Mouse (Mus musculus) heart, embryonic 10.5 days (tissue): ENCODE results near the gene Gna14. TPM values are rescaled to one million over a fixed set of nuclear protein-coding genes. Genes with fewer than 3 reads are reported as not detected.

ENCODE experiments used
- DNase-seq: peaks from one replicate; pipeline ENCODE4 v3.0.0-alpha.2; 2017; ENCODE audit warnings: low spot score
- H3K27ac ChIP-seq: fragments of 300-500 bp; sonication (generic); 2 replicates; pipeline ENCODE4 v1.5.1; 2016; ENCODE audit warnings: mild to moderate bottlenecking
- H3K27me3 ChIP-seq: fragments of 300-500 bp; sonication (generic); 2 replicates; pipeline ENCODE4 v1.6.1; 2016; ENCODE audit warnings: mild to moderate bottlenecking; ENCODE audit not compliant: poor library complexity, insufficient read depth, severe bottlenecking
- H3K36me3 ChIP-seq: fragments of 300-500 bp; sonication (generic); 2 replicates; pipeline ENCODE4 v1.6.1; 2016; ENCODE audit warnings: mild to moderate bottlenecking, moderate library complexity
- H3K4me1 ChIP-seq: fragments of 300-500 bp; sonication (generic); 2 replicates; pipeline ENCODE4 v1.6.1; 2016; ENCODE audit warnings: mild to moderate bottlenecking
- H3K4me3 ChIP-seq: fragments of 300-500 bp; sonication (generic); 2 replicates; pipeline ENCODE4 v1.5.1; 2016; ENCODE audit warnings: mild to moderate bottlenecking, moderate library complexity
- H3K9me3 ChIP-seq: fragments of 300-500 bp; sonication (generic); 2 replicates; pipeline ENCODE4 v1.6.1; 2016; ENCODE audit warnings: mild to moderate bottlenecking, moderate library complexity
- WGBS: fragments of 180-500 bp; shearing (Covaris S2); methylation state at CpG from one replicate; pipeline ENCODE4 v1.1.7; 2016; 5-methylcytosine and 5-hydroxymethylcytosine counted together
- polyA plus RNA-seq: library from polyadenylated mRNA; unstranded; fragments of >200 nt; fragmentation: Nextera tagmentation; extraction: Ambion mirVana; gene quantifications from 2 replicates; pipeline ENCODE4 v1.2.1, GENCODE M21; 2016

Gene Gna14
- polyA plus RNA-seq, 1 experiment from 2014 or later, result 3.7 TPM

GRCm38 (mm10) chr19:16584546-16584945 lies 149.0 kb downstream of the Gna14 start:
- H3K36me3 ChIP-seq, result no peaks in the 10 kb centered on the region
- H3K4me3 ChIP-seq, result no peak overlapping the region
- no peak for DNase-seq
- 83% methylated on average over 7 of the region's 7 CpGs for WGBS
- no peak overlapping the region for H3K27ac ChIP-seq
- no peaks in the 10 kb centered on the region for H3K9me3 ChIP-seq
- no peaks in the 10 kb centered on the region for H3K4me1 ChIP-seq
- H3K27me3 ChIP-seq, result no peaks in the 10 kb centered on the region

- Histone ChIP-seq H3K27ac (no peak overlapping the region), H3K9me3 (no peaks in the 10 kb centered on the region), H3K4me1 (no peaks in the 10 kb centered on the region), H3K36me3 (no peaks in the 10 kb centered on the region), H3K27me3 (no peaks in the 10 kb centered on the region), H3K4me3 (no peak overlapping the region)
- DNase-seq, result no peak
- 7% methylated on average over 3 of the region's 3 CpGs for WGBS
Measured at GRCm38 (mm10) chr19:16585379-16585778, 149.8 kb downstream of the Gna14 start.

GRCm38 (mm10) chr19:16593256-16593974 lies 157.9 kb downstream of the Gna14 start:
- DNase-seq, result no peak
- Histone ChIP-seq H3K36me3 (no peaks in the 10 kb centered on the region), H3K9me3 (no peaks in the 10 kb centered on the region), H3K4me1 (no peaks in the 10 kb centered on the region), H3K27ac (no peak overlapping the region), H3K4me3 (no peak overlapping the region), H3K27me3 (0 out of 2 replicates have a peak, but pooled peaks cover 4% of the 10 kb centered on the region)
- WGBS, result 81% methylated on average over 7 of the region's 7 CpGs

- Histone ChIP-seq H3K27me3 (0 out of 2 replicates have a peak, but pooled peaks cover 4% of the 10 kb centered on the region), H3K9me3 (no peaks in the 10 kb centered on the region), H3K36me3 (no peaks in the 10 kb centered on the region), H3K27ac (no peak overlapping the region), H3K4me3 (no peak overlapping the region), H3K4me1 (peaks cover 5% of the 10 kb centered on the region)
- DNase-seq, result no peak
Measured at GRCm38 (mm10) chr19:16593975-16594317, 158.4 kb downstream of the Gna14 start.

- Histone ChIP-seq H3K4me3 (no peak overlapping the region), H3K9me3 (no peaks in the 10 kb centered on the region), H3K4me1 (peaks cover 7% of the 10 kb centered on the region), H3K36me3 (no peaks in the 10 kb centered on the region), H3K27me3 (0 out of 2 replicates have a peak, but pooled peaks cover 4% of the 10 kb centered on the region), H3K27ac (no peak overlapping the region)
- DNase-seq, result no peak
- 92% methylated on average over 6 of the region's 6 CpGs for WGBS
Measured at GRCm38 (mm10) chr19:16597216-16597615, 161.7 kb downstream of the Gna14 start.

- Histone ChIP-seq H3K9me3 (no peaks in the 10 kb centered on the region), H3K27me3 (0 out of 2 replicates have a peak, but pooled peaks cover 4% of the 10 kb centered on the region), H3K4me1 (peaks cover 7% of the 10 kb centered on the region), H3K36me3 (no peaks in the 10 kb centered on the region), H3K27ac (no peak overlapping the region), H3K4me3 (0 out of 2 replicates have a peak overlapping the region, but pooled peaks have one; percentile 25)
- DNase-seq, result peak; percentile 76
- 43% methylated on average over 11 of the region's 11 CpGs for WGBS
Measured at GRCm38 (mm10) chr19:16598653-16599297, 163.2 kb downstream of the Gna14 start.

- H3K27ac ChIP-seq, result no peak overlapping the region
- 23% methylated on average over 9 of the region's 9 CpGs for WGBS
- no peaks in the 10 kb centered on the region for H3K36me3 ChIP-seq
- H3K4me3 ChIP-seq, result 0 out of 2 replicates have a peak overlapping the region, but pooled peaks have one; percentile 25
- peaks cover 7% of the 10 kb centered on the region for H3K4me1 ChIP-seq
- 0 out of 2 replicates have a peak, but pooled peaks cover 4% of the 10 kb centered on the region for H3K27me3 ChIP-seq
- DNase-seq, result peak; percentile 79
- no peaks in the 10 kb centered on the region for H3K9me3 ChIP-seq
Measured at GRCm38 (mm10) chr19:16599298-16599970, 163.9 kb downstream of the Gna14 start.

- Histone ChIP-seq H3K4me1 (peaks cover 7% of the 10 kb centered on the region), H3K27me3 (0 out of 2 replicates have a peak, but pooled peaks cover 4% of the 10 kb centered on the region), H3K9me3 (no peaks in the 10 kb centered on the region), H3K27ac (no peak overlapping the region), H3K36me3 (no peaks in the 10 kb centered on the region), H3K4me3 (no peak overlapping the region)
- 82% methylated on average over 8 of the region's 8 CpGs for WGBS
- peak; percentile 62 for DNase-seq
Measured at GRCm38 (mm10) chr19:16602026-16602425, 166.5 kb downstream of the Gna14 start.

- Histone ChIP-seq H3K36me3 (no peaks in the 10 kb centered on the region), H3K9me3 (no peaks in the 10 kb centered on the region), H3K4me3 (no peak overlapping the region), H3K4me1 (peaks cover 3% of the 10 kb centered on the region; the same call in 1 of the 2 replicates), H3K27ac (no peak overlapping the region), H3K27me3 (no peaks in the 10 kb centered on the region)
- DNase-seq, result no peak
- WGBS, result 82% methylated on average over 6 of the region's 6 CpGs
Measured at GRCm38 (mm10) chr19:16607634-16608033, 172.1 kb downstream of the Gna14 start.

GRCm38 (mm10) chr19:16623154-16623553 lies 187.6 kb downstream of the Gna14 start:
- Histone ChIP-seq H3K36me3 (no peaks in the 10 kb centered on the region), H3K27ac (no peak overlapping the region), H3K4me1 (peaks cover 11% of the 10 kb centered on the region), H3K27me3 (no peaks in the 10 kb centered on the region), H3K4me3 (no peak overlapping the region), H3K9me3 (no peaks in the 10 kb centered on the region)
- 89% methylated on average over 4 of the region's 4 CpGs for WGBS
- no peak for DNase-seq

GRCm38 (mm10) chr19:16624994-16625393 lies 189.4 kb downstream of the Gna14 start:
- no peak overlapping the region for H3K4me3 ChIP-seq
- H3K9me3 ChIP-seq, result no peaks in the 10 kb centered on the region
- H3K27ac ChIP-seq, result no peak overlapping the region
- no peak for DNase-seq
- no peaks in the 10 kb centered on the region for H3K36me3 ChIP-seq
- H3K27me3 ChIP-seq, result no peaks in the 10 kb centered on the region
- H3K4me1 ChIP-seq, result peaks cover 11% of the 10 kb centered on the region

GRCm38 (mm10) chr19:16625610-16626395 lies 190.2 kb downstream of the Gna14 start:
- peak; percentile 83 for DNase-seq
- Histone ChIP-seq H3K36me3 (no peaks in the 10 kb centered on the region), H3K4me1 (peaks cover 11% of the 10 kb centered on the region), H3K4me3 (peak overlapping the region; percentile 40), H3K27me3 (no peaks in the 10 kb centered on the region), H3K27ac (peak overlapping the region; percentile 80), H3K9me3 (no peaks in the 10 kb centered on the region)
- 11% methylated on average over 14 of the region's 14 CpGs for WGBS
